Mouse (Mus musculus) embryo, embryonic 9.5 days (tissue): ENCODE measurements around the gene Tbata.

Source experiments
- DNase-seq: peaks from one replicate; pipeline ENCODE4 v3.0.0-alpha.2; 2017; ENCODE audit errors: extremely low spot score

Tbata gene

DNA sequence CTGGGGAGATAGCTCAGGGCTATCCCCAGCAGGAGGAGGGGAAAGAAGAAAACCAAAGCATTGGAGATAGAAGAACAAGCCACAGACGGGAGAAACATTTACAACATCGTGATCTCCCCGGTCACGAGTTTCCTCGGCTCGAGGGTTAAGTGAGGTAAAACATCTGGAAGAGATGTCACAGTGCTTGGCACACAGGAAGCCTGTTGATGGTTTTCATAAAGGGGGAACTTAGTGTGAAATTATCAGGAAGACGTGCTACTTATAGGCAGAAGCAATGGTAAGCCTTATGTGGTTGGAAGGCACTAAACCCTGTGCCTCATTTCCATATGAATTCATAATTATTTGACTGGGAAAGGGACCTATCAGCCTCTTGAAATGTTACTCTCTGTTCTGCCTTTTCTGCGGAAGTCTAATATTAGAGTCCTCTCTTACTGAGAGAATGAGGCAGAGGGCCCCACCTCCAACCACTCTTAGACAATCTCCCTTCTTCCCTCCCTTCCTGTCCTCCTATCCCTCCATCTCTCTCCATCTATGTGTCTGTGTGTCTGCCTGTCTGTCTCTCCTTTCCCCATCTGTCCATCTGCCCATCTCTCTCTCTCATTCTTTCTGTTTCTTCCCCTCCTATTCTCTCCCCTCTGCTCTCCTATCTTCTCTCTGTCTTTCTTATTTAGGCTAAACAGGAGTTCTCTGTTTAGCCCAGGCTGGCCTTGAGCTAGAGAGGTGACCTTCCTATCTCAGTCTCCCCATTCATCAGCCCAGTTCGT is 4.2 kb upstream of the Tbata start:
- no peak for DNase-seq

DNA sequence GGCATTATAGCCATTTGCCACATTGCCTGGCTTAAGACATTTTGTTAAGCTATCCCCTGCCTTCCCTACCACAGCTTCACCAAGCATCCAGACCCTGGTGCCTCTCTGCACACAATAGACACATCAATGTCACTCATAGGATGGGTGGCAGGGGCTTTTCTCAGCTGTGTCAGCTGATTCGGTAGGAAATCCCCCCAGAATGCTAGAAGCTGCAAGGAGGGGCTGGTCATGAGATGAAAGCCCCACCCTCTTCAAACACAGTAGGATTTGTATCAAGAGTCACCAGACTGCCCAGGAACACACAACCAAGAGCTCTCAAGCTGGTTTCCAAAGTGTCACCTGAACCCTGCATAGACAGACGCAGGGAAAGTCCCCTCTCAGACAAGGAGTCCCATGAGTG is 3.4 kb upstream of the Tbata start:
- no peak for DNase-seq

DNA sequence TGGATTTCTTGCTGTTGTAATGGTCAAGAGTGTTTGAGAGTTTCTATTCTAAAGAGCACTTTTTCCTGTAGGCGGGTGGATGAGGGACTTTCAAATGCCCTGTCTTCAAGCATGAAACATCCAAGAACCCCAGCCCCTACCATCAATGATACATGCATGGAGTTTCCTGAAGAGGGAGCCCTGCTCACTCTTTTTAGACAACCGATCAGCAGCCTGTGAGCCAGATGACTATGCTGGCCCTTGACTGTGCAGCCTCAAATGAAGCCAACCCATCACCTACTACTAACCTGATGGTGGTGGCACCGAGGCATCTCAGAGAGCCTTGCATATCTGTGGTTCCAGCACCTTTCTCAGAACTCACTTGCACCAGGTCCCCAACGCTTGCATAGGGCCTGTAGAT is 742 bp downstream of the Tbata start:
- DNase-seq = no peak

DNA sequence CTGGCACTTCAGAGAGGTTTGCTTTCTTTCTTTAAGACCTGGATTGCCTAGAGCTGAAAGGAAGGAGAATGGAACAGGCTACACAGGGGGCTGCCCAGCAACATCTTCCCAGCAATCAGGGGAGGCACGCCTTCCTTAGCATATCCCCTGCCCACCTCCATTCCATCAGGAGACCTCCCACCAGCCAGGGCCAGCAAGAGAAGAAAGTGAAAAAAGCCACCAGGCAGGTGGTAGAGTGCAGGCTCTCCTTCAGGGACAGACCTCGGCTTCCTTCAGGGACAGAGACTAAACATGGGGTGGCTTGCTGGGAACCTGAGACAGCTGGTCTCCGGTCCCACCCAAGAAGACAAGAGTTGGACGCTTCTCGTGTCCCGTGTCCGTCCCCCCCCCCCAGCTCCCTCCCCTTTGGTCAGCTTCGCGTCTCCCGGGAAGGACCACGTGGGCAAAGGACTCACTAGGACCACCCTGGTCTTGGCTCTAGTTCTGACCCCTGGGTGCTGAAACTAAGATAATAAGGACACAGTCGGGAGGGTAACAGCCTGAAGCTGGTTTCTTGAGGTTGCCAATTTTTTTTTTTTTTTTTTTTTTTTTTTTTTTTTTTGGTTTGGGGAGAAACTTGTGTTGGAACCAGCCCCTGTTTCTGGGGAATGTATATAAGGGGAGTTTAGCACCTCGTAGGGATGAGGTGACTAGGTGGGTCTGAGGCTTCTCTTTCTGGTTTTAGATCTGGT is 3.1 kb downstream of the Tbata start:
- no peak for DNase-seq

DNA sequence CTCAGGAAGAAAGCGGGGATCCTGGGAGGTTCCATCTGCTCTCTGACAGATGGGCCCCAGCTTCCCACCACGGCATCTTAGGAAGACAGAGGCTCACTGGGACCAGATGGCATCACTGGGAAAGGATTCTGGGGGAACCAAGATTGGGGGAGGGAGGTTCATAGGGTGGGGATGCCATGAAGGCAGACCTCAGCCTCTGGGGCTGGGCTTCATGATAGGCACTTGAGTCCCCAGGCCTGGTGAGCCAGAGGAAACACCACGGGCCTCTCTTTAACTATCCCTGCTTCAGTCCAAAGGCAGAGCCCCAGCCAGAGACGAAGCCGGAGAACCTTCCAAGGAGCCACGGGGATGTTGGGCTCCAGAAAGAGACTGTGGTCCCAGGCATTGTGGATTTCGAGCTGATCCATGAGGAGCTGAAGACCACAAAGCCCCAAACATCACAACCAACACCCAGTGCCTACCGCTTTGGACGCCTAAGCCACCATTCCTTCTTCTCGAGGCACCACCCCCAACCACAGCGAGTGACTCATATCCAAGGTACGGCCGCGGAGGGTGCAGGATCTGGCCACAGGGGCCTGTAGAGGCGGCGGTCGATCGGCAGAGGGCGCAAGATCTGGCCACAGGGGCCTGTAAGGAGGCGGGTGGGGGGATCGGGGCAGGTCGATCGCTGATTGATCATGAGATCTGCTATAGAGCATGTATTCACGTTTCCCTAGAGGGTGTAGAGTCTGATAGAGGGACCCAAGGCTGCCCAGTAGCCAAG is 3.9 kb downstream of the Tbata start:
- DNase-seq = peak; percentile 61

DNA sequence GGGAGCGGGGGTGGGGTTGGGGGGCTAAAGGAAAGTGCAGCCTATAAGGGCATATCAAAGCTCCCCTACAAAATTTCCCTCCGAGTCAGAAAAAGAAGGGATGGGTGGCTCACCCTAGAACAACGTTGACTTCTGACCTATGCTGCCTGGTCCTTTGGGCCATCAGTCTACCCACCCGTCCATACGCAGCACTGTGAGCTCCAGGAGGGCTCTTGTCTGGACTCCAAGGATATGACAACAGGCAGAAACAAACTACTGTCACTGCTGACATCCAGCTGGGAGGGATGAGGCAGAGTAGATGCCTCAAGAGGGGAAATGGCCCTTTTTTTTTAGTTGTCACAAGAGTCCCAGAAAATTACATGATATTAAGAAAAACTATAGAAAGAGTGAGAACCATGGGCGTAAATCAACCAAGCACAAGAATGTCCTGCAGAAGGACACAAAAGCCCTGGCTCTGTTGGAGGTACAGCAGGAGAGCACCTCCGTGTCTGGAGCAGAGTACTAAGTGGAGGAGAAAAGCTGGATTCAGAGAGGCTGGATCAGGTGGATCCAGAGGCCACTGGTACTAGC is 4.6 kb downstream of the Tbata start:
- DNase-seq = no peak

DNA sequence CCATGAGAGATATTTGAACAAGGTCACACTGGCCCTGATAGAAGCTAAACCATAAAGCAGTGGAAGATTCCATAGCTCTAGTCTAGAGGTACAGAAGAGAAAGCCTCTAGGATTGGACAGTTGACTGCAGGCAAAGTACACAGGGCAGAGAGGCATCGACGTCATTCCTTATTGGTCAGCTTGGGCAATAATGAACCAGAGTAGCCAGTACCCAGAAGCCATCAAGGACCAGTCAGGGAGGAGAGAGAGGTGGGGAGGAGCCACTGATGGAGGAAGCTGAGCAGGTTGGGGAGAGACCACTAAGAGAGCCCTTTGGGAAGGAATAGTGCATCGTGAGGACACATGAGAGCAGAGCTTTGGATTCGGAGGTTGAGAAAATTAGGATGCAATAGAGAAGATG is 6.0 kb downstream of the Tbata start:
- no peak for DNase-seq

DNA sequence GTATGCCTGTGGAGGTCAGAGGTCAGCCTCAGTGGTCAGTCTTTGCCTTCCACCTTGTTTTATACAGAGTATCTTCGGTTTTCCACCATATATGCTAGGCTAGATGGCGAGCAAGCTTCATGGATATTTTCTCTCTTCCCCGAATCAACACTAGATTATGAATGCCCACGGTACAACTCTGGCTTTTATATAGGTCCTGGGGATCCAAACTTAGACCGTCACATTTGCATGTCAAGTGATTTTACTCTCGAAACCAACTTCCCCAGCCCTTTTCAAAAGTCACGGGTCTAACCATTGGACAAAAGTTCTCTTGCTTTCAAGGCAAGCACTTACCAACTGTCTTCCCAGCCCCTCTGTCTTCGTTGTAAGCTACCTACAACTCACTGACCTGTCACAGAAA is 6.9 kb downstream of the Tbata start:
- no peak for DNase-seq

DNA sequence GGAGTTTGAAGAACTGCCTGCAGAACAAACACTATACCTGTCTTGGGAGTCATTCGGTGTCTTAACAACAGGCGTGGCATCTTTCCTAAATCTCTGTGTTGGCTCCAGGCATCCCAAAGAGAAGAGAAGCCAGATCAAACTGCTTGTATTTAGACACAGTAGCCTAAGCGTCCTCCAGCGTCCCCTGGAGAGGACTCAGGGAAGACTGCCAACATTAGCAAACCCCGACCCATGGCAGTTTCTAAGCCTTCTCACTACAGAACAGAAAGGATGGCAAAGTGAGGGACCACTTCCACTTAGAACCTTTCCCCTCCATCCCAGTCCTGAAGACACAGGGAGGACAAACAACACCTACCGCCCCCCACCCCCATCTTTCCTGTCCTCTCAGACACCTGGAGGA is 8.2 kb downstream of the Tbata start:
- no peak for DNase-seq

DNA sequence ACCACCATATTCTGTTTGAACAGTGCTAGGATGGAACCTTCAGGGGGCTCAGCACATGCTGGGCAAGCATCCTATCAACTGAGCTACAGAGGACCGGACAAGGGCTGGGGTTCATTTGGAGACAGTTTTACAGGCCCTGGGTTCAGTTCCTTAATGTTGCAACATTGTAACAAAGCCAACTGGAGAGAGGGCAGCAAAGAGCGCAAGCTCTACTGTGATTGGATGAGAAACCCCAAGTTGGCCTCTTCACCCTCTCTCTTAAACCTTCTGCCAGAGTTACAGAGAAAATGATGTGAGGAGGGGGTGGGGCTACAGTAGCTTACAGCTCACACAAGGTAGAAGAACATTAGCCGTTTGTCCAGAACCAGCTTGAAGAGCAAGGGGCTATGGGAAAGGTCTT is 15.2 kb downstream of the Tbata start:
- DNase-seq = no peak

DNA sequence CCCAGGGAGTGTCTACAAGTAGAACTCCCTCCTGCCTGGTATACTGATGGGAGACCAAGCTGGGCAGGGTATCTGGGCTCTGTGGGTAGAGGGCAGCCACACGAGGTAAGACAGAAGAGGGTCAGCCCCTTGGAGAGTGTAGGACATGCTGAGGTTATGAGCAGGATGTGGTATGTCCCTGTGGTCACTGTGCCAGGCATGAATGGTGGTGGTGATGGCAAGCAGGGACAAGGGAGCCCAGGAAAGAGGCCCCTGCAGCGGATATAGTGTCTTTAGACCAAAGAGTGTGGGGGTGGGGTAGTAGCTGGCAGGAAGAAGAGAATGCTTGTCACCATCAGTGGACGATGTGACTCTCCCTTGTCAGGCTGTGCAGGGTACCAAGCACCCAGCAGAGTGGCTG is 16.3 kb downstream of the Tbata start:
- no peak for DNase-seq

DNA sequence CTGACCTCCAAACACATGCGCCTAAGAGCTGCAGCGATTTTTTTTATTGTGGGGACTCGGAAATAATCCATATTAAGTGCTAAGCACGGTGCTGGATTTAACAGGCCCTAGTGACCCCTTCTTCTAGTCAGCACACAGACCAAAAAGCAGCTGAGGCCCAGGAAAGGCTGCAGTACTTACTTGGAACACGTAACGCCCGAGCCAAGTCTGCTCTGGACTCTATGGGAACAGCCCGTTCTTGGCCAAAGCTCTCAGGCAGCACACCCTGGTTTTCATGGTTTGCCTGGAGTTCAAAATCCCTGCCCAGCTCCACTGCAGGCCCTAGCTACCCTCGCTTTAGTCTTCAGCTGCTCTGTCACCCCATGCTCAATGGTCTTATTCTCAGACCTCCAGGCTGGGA is 22.9 kb downstream of the Tbata start:
- no peak for DNase-seq

DNA sequence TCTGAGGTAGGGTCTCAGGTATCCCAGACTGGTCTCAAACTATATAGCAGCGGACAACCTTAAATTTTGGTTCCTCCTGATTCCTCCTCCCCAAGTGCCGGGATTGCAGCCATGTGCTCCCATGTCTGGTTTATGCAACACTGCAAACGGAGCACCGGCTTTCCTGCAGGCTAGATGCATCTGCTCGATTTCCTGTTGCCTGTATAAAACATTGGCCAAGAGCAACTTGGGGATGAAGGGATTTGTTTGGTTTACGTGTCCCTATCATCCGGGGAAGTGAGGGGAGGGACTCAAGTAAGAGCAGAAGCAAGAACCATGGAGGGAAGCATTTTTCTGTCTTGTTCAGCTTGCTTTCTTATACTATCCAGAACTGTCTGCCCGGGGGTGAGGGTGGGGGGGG is 23.5 kb downstream of the Tbata start:
- no peak for DNase-seq

DNA sequence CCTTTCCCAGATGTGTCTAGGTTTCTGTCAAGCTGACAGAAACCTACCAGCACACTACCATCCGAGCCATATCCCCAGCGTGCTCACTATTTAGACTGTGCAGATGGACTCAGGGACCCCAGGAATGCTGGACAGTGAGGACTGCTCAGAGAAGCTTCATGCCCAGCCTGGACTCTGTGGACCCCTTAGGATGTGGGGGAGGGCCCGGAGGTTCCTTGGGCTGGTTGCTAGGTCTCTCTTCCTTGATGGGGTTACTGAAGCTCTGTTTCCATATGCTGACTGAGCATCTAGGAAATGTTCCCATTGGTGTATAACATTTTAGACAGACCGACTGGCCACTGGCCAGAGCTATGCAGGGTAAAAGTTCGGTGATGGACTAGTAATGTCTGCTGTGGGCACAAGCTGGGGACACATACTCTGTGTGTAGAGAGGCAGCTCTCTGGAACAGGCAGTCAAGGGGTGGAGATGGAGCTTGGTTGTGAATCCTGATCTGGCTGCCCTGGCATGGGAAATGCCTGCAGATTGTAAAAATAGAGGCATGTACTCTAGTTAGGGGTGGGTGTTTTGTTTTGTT is 24.1 kb downstream of the Tbata start:
- DNase-seq = no peak

DNA sequence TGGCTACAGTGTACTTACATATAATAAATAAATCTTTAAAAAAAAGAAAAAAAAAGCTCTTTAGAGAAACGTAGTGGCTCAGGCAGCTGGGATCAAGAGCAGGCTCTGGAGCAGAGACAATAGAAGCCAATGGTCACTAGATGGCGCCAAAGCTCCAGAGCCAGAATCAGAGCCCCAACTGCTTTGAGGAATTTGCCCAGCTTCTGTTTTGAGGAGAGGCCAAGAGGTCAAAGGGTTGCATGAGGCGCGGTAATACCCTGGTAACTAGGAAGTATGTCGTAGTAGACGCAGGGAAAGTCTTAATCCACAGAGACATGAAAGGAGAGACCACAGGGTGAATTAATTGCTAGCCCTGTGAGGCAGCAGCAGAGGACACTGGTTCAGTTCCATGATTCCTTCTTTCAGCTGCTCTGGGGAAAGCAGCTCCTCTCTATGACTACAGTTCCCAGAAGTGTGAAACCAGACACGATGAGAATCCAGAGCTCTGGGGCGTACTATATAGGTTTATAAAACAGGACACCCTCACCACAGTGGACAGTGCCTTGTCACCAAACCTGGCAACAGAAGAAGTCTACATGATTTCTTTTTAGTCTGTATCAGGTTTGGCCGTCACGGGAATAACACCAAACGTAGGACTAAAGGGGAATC is 27.9 kb downstream of the Tbata start:
- DNase-seq = peak; percentile 86

DNA sequence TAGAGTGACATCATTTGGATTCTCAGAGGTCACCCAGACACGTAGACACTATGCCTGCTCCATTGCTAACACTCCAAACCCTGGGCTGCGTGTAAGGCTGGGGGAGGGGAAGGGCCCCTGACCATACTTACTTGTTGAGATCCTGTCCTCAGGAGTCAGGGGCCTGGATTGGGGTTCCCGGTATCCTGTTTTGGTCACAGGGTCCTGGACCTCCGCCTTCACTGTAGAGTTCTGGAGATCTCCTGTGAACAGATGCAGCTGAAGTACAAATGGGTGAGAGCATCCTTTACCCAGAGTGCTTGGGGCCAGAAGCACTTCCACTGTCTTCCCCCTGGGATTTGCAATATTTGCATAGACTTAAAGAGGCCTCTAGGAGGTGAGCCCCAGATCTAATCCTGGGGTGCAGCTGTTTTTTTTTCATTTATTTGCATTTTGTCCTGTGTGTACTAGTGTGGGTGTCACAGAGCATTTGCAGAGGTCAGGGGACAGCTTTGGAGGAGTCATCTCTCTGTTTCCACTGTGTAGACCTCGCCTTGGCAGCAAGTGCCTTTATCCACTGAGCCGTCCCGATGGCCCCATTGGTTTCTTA is 28.6 kb downstream of the Tbata start:
- no peak for DNase-seq

DNA sequence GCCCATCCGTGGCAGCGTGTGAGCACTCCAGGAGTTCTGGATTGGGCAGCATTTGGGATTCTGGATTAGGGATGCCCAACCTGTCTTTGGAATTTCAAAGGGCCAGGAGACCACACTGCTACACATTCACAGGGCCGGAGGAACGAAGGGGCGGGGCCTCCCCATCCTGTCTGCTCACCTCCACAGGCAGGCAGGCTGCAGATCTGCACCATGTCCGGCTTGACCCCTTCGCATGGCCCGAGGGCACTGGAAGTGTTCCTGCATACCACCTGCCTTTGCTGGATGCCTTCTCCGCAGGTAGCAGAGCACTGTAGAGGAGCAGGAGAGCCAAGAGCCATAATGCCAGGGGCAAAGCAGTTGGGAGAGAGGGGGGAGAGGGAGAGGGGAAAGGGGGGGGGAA is 29.2 kb downstream of the Tbata start:
- DNase-seq = peak; percentile 17

DNA sequence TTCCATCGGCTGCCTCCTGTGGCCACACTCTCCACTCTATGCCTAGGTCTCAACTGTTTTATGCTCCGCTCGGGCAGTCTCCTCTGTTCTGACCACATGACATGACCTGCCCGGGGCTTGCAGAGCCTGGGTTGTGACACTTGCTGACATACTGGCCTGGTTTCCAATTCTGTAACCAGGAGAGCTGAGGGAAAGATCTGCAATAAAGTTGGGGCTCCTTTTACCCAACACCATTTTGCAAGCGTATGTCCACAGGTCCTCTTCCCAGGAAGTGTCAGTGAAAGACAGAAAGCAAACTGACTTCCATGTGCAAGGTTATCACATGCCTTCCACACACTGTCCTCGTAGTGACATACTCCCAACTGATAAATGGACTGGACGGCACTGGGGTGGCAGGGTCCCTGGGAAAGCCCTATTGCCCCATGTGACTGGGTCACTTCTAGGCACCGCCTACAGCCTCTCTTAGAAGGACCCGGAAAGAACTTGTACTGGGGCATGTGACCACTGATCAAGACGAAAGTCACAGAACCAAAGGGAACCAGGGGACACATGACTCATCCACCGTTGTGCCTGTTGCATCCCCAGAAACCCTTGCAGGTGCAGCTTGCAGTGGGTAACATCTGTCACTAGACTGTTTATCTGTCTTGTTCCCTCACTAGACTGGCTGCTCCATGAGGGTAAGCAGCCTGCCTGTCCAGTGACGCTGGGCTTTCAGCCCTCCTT is 30.0 kb downstream of the Tbata start:
- no peak for DNase-seq

DNA sequence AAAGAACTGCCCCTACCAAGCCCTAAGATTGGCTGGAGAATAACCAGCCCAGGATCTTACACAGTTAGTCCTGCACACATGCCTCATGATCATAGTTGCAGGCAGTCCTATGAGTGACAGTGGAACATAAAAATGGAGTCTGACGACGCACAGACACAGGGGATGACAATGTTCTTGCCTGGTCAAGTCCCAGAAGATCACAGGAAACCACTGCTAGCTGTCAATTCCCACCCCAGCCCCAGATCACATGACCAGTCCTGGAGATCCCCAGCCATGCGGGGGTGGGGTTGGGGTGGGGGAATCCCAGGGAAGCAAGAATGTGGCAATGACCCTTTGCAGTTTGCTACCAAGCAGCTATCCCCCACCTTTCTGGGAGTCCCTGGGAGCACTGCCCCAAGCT is 32.2 kb downstream of the Tbata start:
- DNase-seq = no peak

DNA sequence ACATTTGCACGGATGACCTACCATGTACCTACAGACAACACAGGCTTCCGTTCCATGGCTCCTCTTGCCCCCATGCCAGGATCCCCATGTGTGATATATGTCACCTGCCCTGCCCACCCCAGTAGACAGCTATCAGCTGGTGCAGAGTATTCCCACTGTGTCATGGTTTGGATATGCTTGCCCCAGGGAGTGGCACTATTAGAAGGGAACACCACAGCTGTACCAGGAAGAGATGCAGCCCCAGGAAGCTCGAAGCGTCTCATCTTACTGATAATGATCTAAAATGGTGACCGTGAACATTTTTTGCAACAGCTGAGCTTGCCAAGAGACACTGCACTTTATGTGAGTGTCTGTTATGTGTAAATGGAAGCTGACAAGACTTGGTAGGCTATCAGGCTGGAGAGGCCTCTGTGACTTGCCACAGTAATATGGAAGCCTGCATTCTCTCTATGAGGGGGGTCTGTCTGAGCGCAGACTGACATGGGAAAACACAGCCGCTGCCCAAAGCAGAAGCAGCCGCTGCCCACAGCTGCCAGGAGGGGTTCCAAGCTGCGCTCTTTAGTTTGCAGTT is 36.4 kb downstream of the Tbata start:
- DNase-seq = no peak
